Mouse (Mus musculus): ENCODE results near the gene Cpne8. TPM values are rescaled to one million over a fixed set of nuclear protein-coding genes. Genes with fewer than 3 reads are reported as not detected.

The Cpne8 gene
- polyA plus RNA-seq, 1 experiment from 2014 or later, result 13.9 TPM

GRCm38 (mm10) chr15:90658053-90658452, 21.2 kb downstream of the Cpne8 start:
- no peak for TF ChIP-seq CTCF (IDR thresholded peaks at IDR 0.05; ENCODE audit: low read depth)
- Histone ChIP-seq H3K36me3 (ENCODE audit: insufficient read depth) (no peaks in the 10 kb centered on the region), H3K4me3 (ENCODE audit: low read depth, low read length) (no peak overlapping the region), H3K27ac (ENCODE audit: low read depth) (no peak overlapping the region), H3K4me1 (ENCODE audit: insufficient read depth) (no peaks in the 10 kb centered on the region), H3K4me2 (no peak overlapping the region), H3K9ac (no peak overlapping the region), H3K27me3 (ENCODE audit: insufficient read depth, low read length) (no peaks in the 10 kb centered on the region), H3K9me3 (ENCODE audit: low read depth, low read length) (no peaks in the 10 kb centered on the region)
- no peak for DNase-seq
- no peak for ATAC-seq (ENCODE audit: insufficient read depth)
- 50% methylated on average over 2 of the region's 2 CpGs for WGBS

- no peaks in the 10 kb centered on the region for H3K36me3 ChIP-seq (ENCODE audit: insufficient read depth)
- no peaks in the 10 kb centered on the region for H3K4me1 ChIP-seq (ENCODE audit: insufficient read depth)
- 65% methylated on average over 8 of the region's 8 CpGs for WGBS
- no peak overlapping the region for H3K27ac ChIP-seq (ENCODE audit: low read depth)
- no peak overlapping the region for H3K4me2 ChIP-seq
- H3K9ac ChIP-seq, result no peak overlapping the region
- peak; percentile 62; the same call in 1 of the 2 replicates for ATAC-seq (ENCODE audit: insufficient read depth)
- no peak for TF ChIP-seq CTCF (IDR thresholded peaks at IDR 0.05; ENCODE audit: low read depth)
- peak; percentile 38 for DNase-seq
- no peaks in the 10 kb centered on the region for H3K27me3 ChIP-seq (ENCODE audit: insufficient read depth, low read length)
- H3K9me3 ChIP-seq (ENCODE audit: low read depth, low read length), result no peaks in the 10 kb centered on the region
- H3K4me3 ChIP-seq (ENCODE audit: low read depth, low read length), result no peak overlapping the region
These were observed 22.7 kb downstream of the Cpne8 start for GRCm38 (mm10) chr15:90656521-90656920.

- Histone ChIP-seq H3K4me3 (ENCODE audit: low read depth, low read length) (no peak overlapping the region), H3K9ac (no peak overlapping the region), H3K27me3 (ENCODE audit: insufficient read depth, low read length) (no peaks in the 10 kb centered on the region), H3K9me3 (ENCODE audit: low read depth, low read length) (no peaks in the 10 kb centered on the region), H3K27ac (ENCODE audit: low read depth) (no peak overlapping the region), H3K36me3 (ENCODE audit: insufficient read depth) (no peaks in the 10 kb centered on the region), H3K4me2 (no peak overlapping the region), H3K4me1 (ENCODE audit: insufficient read depth) (no peaks in the 10 kb centered on the region)
- WGBS, result 87% methylated on average over 5 of the region's 5 CpGs
- ATAC-seq (ENCODE audit: insufficient read depth) (no peak), DNase-seq (no peak)
- no peak for TF ChIP-seq CTCF (IDR thresholded peaks at IDR 0.05; ENCODE audit: low read depth)
These were observed 32.1 kb downstream of the Cpne8 start for GRCm38 (mm10) chr15:90647011-90647577.

GRCm38 (mm10) chr15:90646326-90646725, 32.9 kb downstream of the Cpne8 start:
- ATAC-seq (ENCODE audit: insufficient read depth) (no peak), DNase-seq (no peak)
- Histone ChIP-seq H3K36me3 (ENCODE audit: insufficient read depth) (no peaks in the 10 kb centered on the region), H3K9me3 (ENCODE audit: low read depth, low read length) (no peaks in the 10 kb centered on the region), H3K4me2 (no peak overlapping the region), H3K4me1 (ENCODE audit: insufficient read depth) (no peaks in the 10 kb centered on the region), H3K4me3 (ENCODE audit: low read depth, low read length) (no peak overlapping the region), H3K27ac (ENCODE audit: low read depth) (no peak overlapping the region), H3K27me3 (ENCODE audit: insufficient read depth, low read length) (no peaks in the 10 kb centered on the region), H3K9ac (no peak overlapping the region)
- no peak for TF ChIP-seq CTCF (IDR thresholded peaks at IDR 0.05; ENCODE audit: low read depth)
- WGBS, result 88% methylated on average over 4 of the region's 4 CpGs

- no peaks in the 10 kb centered on the region for H3K27me3 ChIP-seq (ENCODE audit: insufficient read depth, low read length)
- H3K36me3 ChIP-seq (ENCODE audit: insufficient read depth), result no peaks in the 10 kb centered on the region
- H3K9me3 ChIP-seq (ENCODE audit: low read depth, low read length), result no peaks in the 10 kb centered on the region
- H3K9ac ChIP-seq, result no peak overlapping the region
- no peak for TF ChIP-seq CTCF (IDR thresholded peaks at IDR 0.05; ENCODE audit: low read depth)
- no peaks in the 10 kb centered on the region for H3K4me1 ChIP-seq (ENCODE audit: insufficient read depth)
- H3K4me2 ChIP-seq, result no peak overlapping the region
- no peak overlapping the region for H3K4me3 ChIP-seq (ENCODE audit: low read depth, low read length)
- WGBS, result 82% methylated on average over 10 of the region's 10 CpGs
- ATAC-seq (ENCODE audit: insufficient read depth) (no peak), DNase-seq (no peak)
- no peak overlapping the region for H3K27ac ChIP-seq (ENCODE audit: low read depth)
These were observed 33.4 kb downstream of the Cpne8 start for GRCm38 (mm10) chr15:90645828-90646227.

- Histone ChIP-seq H3K4me1 (ENCODE audit: insufficient read depth) (no peaks in the 10 kb centered on the region), H3K4me2 (no peak overlapping the region), H3K9ac (no peak overlapping the region), H3K27me3 (ENCODE audit: insufficient read depth, low read length) (no peaks in the 10 kb centered on the region), H3K27ac (ENCODE audit: low read depth) (no peak overlapping the region), H3K9me3 (ENCODE audit: low read depth, low read length) (no peaks in the 10 kb centered on the region), H3K4me3 (ENCODE audit: low read depth, low read length) (no peak overlapping the region), H3K36me3 (ENCODE audit: insufficient read depth) (no peaks in the 10 kb centered on the region)
- TF ChIP-seq CTCF (IDR thresholded peaks at IDR 0.05; ENCODE audit: low read depth), result no peak
- WGBS, result 46% methylated on average over 5 of the region's 5 CpGs
- no peak for ATAC-seq (ENCODE audit: insufficient read depth)
- no peak for DNase-seq
These were observed 55.0 kb downstream of the Cpne8 start for GRCm38 (mm10) chr15:90624201-90624600.

GRCm38 (mm10) chr15:90622005-90622404, 57.2 kb downstream of the Cpne8 start:
- Histone ChIP-seq H3K4me3 (ENCODE audit: low read depth, low read length) (no peak overlapping the region), H3K9ac (no peak overlapping the region), H3K27ac (ENCODE audit: low read depth) (no peak overlapping the region), H3K4me2 (no peak overlapping the region), H3K27me3 (ENCODE audit: insufficient read depth, low read length) (no peaks in the 10 kb centered on the region), H3K36me3 (ENCODE audit: insufficient read depth) (no peaks in the 10 kb centered on the region), H3K4me1 (ENCODE audit: insufficient read depth) (no peaks in the 10 kb centered on the region), H3K9me3 (ENCODE audit: low read depth, low read length) (no peaks in the 10 kb centered on the region)
- DNase-seq, result no peak
- WGBS, result 69% methylated on average over 3 of the region's 3 CpGs
- TF ChIP-seq CTCF (IDR thresholded peaks at IDR 0.05; ENCODE audit: low read depth), result no peak
- no peak for ATAC-seq (ENCODE audit: insufficient read depth)

- no peaks in the 10 kb centered on the region for H3K4me1 ChIP-seq (ENCODE audit: insufficient read depth)
- ATAC-seq (ENCODE audit: insufficient read depth) (no peak), DNase-seq (peak; percentile 60)
- 40% methylated on average over 4 of the region's 4 CpGs for WGBS
- H3K9ac ChIP-seq, result no peak overlapping the region
- H3K27me3 ChIP-seq (ENCODE audit: insufficient read depth, low read length), result no peaks in the 10 kb centered on the region
- H3K36me3 ChIP-seq (ENCODE audit: insufficient read depth), result no peaks in the 10 kb centered on the region
- no peak overlapping the region for H3K27ac ChIP-seq (ENCODE audit: low read depth)
- no peak overlapping the region for H3K4me2 ChIP-seq
- H3K4me3 ChIP-seq (ENCODE audit: low read depth, low read length), result no peak overlapping the region
- no peak for TF ChIP-seq CTCF (IDR thresholded peaks at IDR 0.05; ENCODE audit: low read depth)
- H3K9me3 ChIP-seq (ENCODE audit: low read depth, low read length), result no peaks in the 10 kb centered on the region
These were observed 59.5 kb downstream of the Cpne8 start for GRCm38 (mm10) chr15:90619736-90620135.

Measured in lung, embryonic 14.5 days (tissue).